Mouse (Mus musculus): ENCODE results near the gene Gab1. TPM values are rescaled to one million over a fixed set of nuclear protein-coding genes. Genes with fewer than 3 reads are reported as not detected.
A peak's percentile ranks its signal among the peaks of the same experiment; 100 is the strongest.

Gene Gab1
- polyA plus RNA-seq, 1 experiment: 0.24 TPM

DNA sequence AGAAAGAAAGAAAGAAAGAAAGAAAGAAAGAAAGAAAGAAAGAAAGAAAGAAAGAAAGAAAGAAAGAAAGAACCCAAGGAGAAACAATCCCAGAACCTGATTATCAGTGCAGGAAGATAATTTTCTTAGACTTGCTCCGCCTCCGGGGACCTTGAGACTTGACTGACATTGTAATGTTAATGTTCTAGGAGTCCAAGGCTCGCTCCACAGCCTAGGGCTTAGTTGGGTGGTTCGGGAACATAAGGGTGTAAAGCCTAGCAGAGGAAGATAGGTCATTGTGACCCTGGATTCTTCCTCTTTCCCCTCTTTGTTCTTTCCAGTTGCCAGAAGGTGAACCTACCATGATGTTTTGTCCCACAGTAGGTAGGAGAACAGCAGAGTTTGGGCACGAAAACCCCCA lies 31.1 kb upstream of the Gab1 start:
- H3K27me3 ChIP-seq (ENCODE audit: control insufficient read depth): no peaks in the 10 kb centered on the region
- no peaks in the 10 kb centered on the region for H3K36me3 ChIP-seq (ENCODE audit: control insufficient read depth)
- no peaks in the 10 kb centered on the region for H3K4me1 ChIP-seq (ENCODE audit: control insufficient read depth)
- no peaks in the 10 kb centered on the region for H3K9me3 ChIP-seq (ENCODE audit: control insufficient read depth, low read length)
- TF ChIP-seq TAL1 (IDR thresholded peaks at IDR 0.05; ENCODE audit: low read length) (no peak), GATA1 (IDR thresholded peaks at IDR 0.05; ENCODE audit: low read length) (no peak)
- no peak overlapping the region for H3K4me3 ChIP-seq (replicated peaks)

DNA sequence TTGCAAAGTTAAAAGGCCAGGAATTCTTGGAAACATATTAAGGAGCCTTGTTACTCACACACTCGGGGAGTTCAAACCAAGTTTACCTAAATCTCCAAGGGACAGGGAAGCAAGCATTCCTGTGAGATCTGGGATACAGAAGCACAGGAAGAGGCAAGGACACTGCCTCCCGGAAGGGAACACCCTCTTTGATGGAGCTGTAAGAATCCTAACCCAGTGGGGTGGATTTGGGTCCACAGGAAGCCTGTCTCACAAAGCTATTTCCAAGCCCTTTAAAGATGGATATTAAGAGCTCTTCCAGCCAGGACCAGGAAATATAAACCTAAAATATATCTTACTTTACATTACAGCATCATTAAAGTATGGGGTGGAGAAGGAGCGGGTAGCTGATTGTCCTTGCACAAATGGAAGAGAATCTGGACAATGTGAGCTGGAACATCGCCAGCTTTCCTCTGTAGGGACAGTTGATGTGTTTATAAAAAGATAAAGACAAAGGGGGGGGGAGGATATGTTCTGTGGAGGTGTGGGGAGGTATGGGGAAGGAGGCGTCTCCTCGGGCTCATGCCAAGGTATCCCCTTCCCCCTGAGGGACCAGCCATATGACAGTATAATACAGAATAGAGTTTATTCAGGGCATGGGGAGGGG lies 28.1 kb upstream of the Gab1 start:
- TF ChIP-seq TAL1 (IDR thresholded peaks at IDR 0.05; ENCODE audit: low read length): no peak
- no peak for TF ChIP-seq GATA1 (IDR thresholded peaks at IDR 0.05; ENCODE audit: low read length)
- H3K36me3 ChIP-seq (ENCODE audit: control insufficient read depth): no peaks in the 10 kb centered on the region
- H3K4me1 ChIP-seq (ENCODE audit: control insufficient read depth): no peaks in the 10 kb centered on the region
- H3K4me3 ChIP-seq (replicated peaks): no peak overlapping the region
- H3K27me3 ChIP-seq (ENCODE audit: control insufficient read depth): no peaks in the 10 kb centered on the region
- H3K9me3 ChIP-seq (ENCODE audit: control insufficient read depth, low read length): no peaks in the 10 kb centered on the region

DNA sequence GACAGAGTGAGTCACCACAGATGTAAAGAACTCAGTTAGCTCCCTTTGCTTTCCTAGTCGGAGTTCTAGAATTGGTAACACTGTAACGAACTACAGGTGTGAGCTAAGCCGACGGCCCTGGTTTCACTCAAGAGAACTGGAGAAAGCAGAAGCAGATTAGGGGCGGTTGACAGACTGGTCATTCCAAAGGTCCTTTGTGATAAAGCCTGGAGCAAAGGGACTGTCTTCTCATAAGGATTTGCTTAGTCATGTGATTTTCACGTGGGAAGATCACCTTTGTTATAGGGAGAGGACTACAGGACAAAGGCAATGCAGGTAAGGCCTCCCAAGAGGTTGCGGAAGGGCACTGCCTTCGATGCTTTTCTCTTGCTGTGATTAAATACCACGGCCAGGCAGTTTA lies 22.0 kb upstream of the Gab1 start:
- Histone ChIP-seq H3K4me3 (replicated peaks) (no peak overlapping the region), H3K27me3 (ENCODE audit: control insufficient read depth) (no peaks in the 10 kb centered on the region), H3K9me3 (ENCODE audit: control insufficient read depth, low read length) (no peaks in the 10 kb centered on the region), H3K36me3 (ENCODE audit: control insufficient read depth) (no peaks in the 10 kb centered on the region), H3K4me1 (ENCODE audit: control insufficient read depth) (no peaks in the 10 kb centered on the region)
- TF ChIP-seq GATA1 (IDR thresholded peaks at IDR 0.05; ENCODE audit: low read length) (no peak), TAL1 (IDR thresholded peaks at IDR 0.05; ENCODE audit: low read length) (no peak)

GRCm38 (mm10) chr8:80899364-80899763 lies 19.0 kb upstream of the Gab1 start:
- no peak overlapping the region for H3K4me3 ChIP-seq (replicated peaks)

DNA sequence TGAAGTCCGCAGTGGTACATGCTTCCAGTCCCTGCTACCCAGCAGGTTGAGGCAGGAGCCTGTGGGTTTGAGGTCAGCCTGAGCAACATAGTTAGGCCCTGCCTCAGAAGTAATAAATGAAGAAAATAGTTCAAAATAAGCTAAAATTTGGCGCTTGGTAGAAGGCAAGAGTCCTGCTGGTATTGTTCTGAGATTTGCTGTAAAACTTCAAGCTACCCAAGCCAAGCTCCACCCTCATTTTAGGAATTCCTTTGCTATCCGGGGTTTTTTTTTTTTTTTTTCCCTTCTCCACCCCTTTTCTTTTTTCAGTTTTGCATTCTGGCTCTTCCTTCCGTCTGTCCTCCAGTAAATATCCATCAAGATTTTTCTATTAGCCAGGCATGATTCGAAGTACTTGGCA lies 15.7 kb upstream of the Gab1 start:
- peaks cover 12% of the 10 kb centered on the region for H3K4me1 ChIP-seq (ENCODE audit: control insufficient read depth)
- no peak overlapping the region for H3K4me3 ChIP-seq (replicated peaks)
- TF ChIP-seq TAL1 (IDR thresholded peaks at IDR 0.05; ENCODE audit: low read length) (no peak), GATA1 (IDR thresholded peaks at IDR 0.05; ENCODE audit: low read length) (no peak)
- H3K27me3 ChIP-seq (ENCODE audit: control insufficient read depth): no peaks in the 10 kb centered on the region
- no peaks in the 10 kb centered on the region for H3K36me3 ChIP-seq (ENCODE audit: control insufficient read depth)
- H3K9me3 ChIP-seq (ENCODE audit: control insufficient read depth, low read length): no peaks in the 10 kb centered on the region

More at GRCm38 (mm10) chr8:80899364-80899763, 19.0 kb upstream of the Gab1 start:
- no peaks in the 10 kb centered on the region for H3K27me3 ChIP-seq (ENCODE audit: control insufficient read depth)
- TF ChIP-seq TAL1 (IDR thresholded peaks at IDR 0.05; ENCODE audit: low read length) (no peak), GATA1 (IDR thresholded peaks at IDR 0.05; ENCODE audit: low read length) (no peak)
- H3K4me1 ChIP-seq (ENCODE audit: control insufficient read depth): no peaks in the 10 kb centered on the region
- no peaks in the 10 kb centered on the region for H3K9me3 ChIP-seq (ENCODE audit: control insufficient read depth, low read length)
- H3K36me3 ChIP-seq (ENCODE audit: control insufficient read depth): no peaks in the 10 kb centered on the region

- Histone ChIP-seq H3K4me3 (replicated peaks) (no peak overlapping the region), H3K36me3 (ENCODE audit: control insufficient read depth) (no peaks in the 10 kb centered on the region), H3K9me3 (ENCODE audit: control insufficient read depth, low read length) (no peaks in the 10 kb centered on the region), H3K4me1 (ENCODE audit: control insufficient read depth) (peaks cover 16% of the 10 kb centered on the region), H3K27me3 (ENCODE audit: control insufficient read depth) (no peaks in the 10 kb centered on the region)
- TF ChIP-seq GATA1 (IDR thresholded peaks at IDR 0.05; ENCODE audit: low read length) (no peak), TAL1 (IDR thresholded peaks at IDR 0.05; ENCODE audit: low read length) (no peak)
These were observed 15.1 kb upstream of the Gab1 start for GRCm38 (mm10) chr8:80895397-80895796.

GRCm38 (mm10) chr8:80894528-80894927 lies 14.2 kb upstream of the Gab1 start:
- TF ChIP-seq GATA1 (IDR thresholded peaks at IDR 0.05; ENCODE audit: low read length) (no peak), TAL1 (IDR thresholded peaks at IDR 0.05; ENCODE audit: low read length) (no peak)
- peaks cover 16% of the 10 kb centered on the region for H3K4me1 ChIP-seq (ENCODE audit: control insufficient read depth)
- H3K27me3 ChIP-seq (ENCODE audit: control insufficient read depth): no peaks in the 10 kb centered on the region
- H3K4me3 ChIP-seq (replicated peaks): no peak overlapping the region
- H3K9me3 ChIP-seq (ENCODE audit: control insufficient read depth, low read length): no peaks in the 10 kb centered on the region
- no peaks in the 10 kb centered on the region for H3K36me3 ChIP-seq (ENCODE audit: control insufficient read depth)

DNA sequence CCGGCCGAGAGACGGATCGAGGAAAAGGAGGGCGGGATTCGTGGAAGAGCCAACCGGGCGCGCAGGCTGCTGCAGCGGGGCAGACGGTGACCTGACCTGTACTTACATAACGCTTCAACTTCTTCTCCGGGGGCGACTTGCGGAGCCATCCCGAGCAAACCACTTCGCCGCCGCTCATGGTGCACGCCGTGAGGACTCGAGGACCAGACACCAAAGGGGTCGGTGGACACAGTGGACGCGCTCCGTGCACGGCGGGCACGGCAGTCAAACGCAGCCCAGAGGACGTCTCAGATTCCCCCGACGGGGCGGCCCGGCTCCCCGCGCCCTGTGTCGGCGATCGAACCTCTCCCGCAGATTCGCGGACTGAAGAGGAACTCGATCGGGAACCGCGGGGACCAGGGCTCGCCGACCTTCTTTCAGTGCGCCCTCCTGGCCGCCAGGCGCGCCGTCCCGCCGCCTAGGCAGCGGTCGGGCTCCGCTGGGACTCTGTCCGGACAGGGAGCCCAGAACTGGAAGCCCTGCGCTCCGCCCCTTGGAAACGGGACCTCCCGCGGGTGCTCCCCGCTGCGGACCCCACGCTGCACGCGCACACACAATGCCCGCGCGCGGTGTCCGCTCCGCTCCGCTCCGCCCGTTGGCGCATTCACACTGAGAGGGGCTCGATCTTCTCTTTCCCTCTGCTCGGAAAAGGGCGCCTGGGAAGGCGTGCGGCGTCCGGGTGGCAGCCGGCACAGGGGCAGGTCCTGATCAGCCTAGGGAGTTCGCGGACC lies 708 bp downstream of the Gab1 start:
- no peak for TF ChIP-seq GATA1 (IDR thresholded peaks at IDR 0.05; ENCODE audit: low read length)
- no peak for TF ChIP-seq TAL1 (IDR thresholded peaks at IDR 0.05; ENCODE audit: low read length)
- H3K36me3 ChIP-seq (ENCODE audit: control insufficient read depth): no peaks in the 10 kb centered on the region
- H3K4me1 ChIP-seq (ENCODE audit: control insufficient read depth): peaks cover 21% of the 10 kb centered on the region
- H3K27me3 ChIP-seq (ENCODE audit: control insufficient read depth): peaks cover 54% of the 10 kb centered on the region
- H3K4me3 ChIP-seq (replicated peaks): peak overlapping the region; percentile 72
- peaks cover 4% of the 10 kb centered on the region for H3K9me3 ChIP-seq (ENCODE audit: control insufficient read depth, low read length)

DNA sequence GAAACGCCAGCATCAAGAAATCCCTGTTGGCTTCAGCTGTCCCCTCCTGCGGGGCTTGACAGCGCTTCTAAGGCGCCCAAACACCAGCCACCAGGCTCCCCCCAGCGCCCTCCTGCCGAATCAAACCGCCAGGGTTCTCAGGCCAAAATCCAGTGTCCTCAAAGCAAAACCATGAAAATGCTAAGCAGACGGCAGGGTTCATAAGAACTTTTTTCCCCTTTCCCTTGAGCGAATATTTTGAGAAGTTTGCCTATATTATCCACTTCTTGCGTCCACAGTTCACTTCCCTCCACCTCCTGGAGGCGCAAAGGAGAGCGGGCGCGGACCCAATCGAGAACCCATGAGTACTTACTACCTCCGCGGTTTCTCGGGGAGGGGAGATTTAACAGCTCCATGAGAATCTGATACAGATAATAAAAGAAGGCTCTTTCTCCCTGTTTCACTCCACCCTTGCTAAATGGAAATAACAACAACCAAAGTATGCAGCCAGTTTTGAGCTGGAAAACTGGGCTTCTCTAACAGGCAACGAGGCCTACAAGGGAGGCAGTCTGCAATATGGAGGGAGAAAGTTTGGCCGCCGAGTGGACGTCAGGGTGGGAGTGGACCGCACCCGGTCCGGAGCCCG lies 1.4 kb downstream of the Gab1 start:
- Histone ChIP-seq H3K4me3 (replicated peaks) (peak overlapping the region; percentile 72), H3K4me1 (ENCODE audit: control insufficient read depth) (peaks cover 21% of the 10 kb centered on the region), H3K36me3 (ENCODE audit: control insufficient read depth) (no peaks in the 10 kb centered on the region), H3K27me3 (ENCODE audit: control insufficient read depth) (peaks cover 54% of the 10 kb centered on the region), H3K9me3 (ENCODE audit: control insufficient read depth, low read length) (peaks cover 3% of the 10 kb centered on the region; the same call in 1 of the 2 replicates)
- TF ChIP-seq GATA1 (IDR thresholded peaks at IDR 0.05; ENCODE audit: low read length) (no peak), TAL1 (IDR thresholded peaks at IDR 0.05; ENCODE audit: low read length) (no peak)

All from erythroblast, embryonic 14.5 days (primary cell).